Mouse (Mus musculus): ENCODE results near the gene Dlg2. TPM values are rescaled to one million over a fixed set of nuclear protein-coding genes. Genes with fewer than 3 reads are reported as not detected.

Gene Dlg2
- polyA plus RNA-seq, 1 experiment from 2014 or later, result 28.3 TPM

- Histone ChIP-seq H3K4me3 (ENCODE audit: low read length) (no peak overlapping the region), H3K9ac (ENCODE audit: low read depth, low read length) (no peak overlapping the region), H3K9me3 (ENCODE audit: control insufficient read depth, low read length) (no peaks in the 10 kb centered on the region), H3K4me1 (ENCODE audit: control insufficient read depth, insufficient read depth, low read depth, low read length) (no peaks in the 10 kb centered on the region), H3K27ac (ENCODE audit: low read depth, low read length) (no peak overlapping the region), H3K27me3 (replicated peaks; ENCODE audit: control insufficient read depth, insufficient read depth, low read length) (no peaks in the 10 kb centered on the region), H3K36me3 (ENCODE audit: control insufficient read depth, insufficient read depth, low read length) (no peaks in the 10 kb centered on the region), H3K4me2 (ENCODE audit: low read length) (no peak overlapping the region)
- ATAC-seq, result no peak
- WGBS, result 82% methylated on average over 2 of the region's 2 CpGs
Observed at GRCm38 (mm10) chr7:91173560-91173959, 697.1 kb downstream of the Dlg2 start.

GRCm38 (mm10) chr7:91188211-91188610 lies 711.7 kb downstream of the Dlg2 start:
- no peak; the same call in 1 of the 2 replicates for ATAC-seq
- WGBS, result 94% methylated on average over 2 of the region's 2 CpGs

DNA sequence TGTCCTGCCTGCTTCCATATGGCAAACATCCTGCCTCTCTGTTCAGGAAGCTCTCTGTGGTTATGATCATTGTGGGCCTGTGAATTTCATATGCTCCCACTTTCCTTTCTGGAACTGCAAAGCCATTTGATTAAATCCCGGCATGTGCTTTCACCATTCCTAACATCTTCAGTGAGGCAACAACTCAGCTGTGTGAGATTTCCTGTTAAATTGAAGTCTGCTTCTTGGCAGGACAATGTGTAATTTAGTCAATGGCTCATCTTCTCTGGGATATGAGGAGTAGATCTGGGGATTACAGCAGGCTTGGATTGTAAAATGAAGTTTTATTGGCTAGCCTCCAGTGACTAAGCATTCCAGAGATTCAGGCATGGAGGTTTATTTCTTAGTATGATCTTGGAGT lies 722.9 kb downstream of the Dlg2 start:
- no peaks in the 10 kb centered on the region for H3K4me1 ChIP-seq (ENCODE audit: control insufficient read depth, insufficient read depth, low read depth, low read length)

More at GRCm38 (mm10) chr7:91188211-91188610, 711.7 kb downstream of the Dlg2 start:
- H3K9ac ChIP-seq (ENCODE audit: low read depth, low read length), result no peak overlapping the region
- no peaks in the 10 kb centered on the region for H3K36me3 ChIP-seq (ENCODE audit: control insufficient read depth, insufficient read depth, low read length)
- no peak overlapping the region for H3K4me3 ChIP-seq (ENCODE audit: low read length)
- no peaks in the 10 kb centered on the region for H3K4me1 ChIP-seq (ENCODE audit: control insufficient read depth, insufficient read depth, low read depth, low read length)
- no peaks in the 10 kb centered on the region for H3K27me3 ChIP-seq (replicated peaks; ENCODE audit: control insufficient read depth, insufficient read depth, low read length)
- H3K27ac ChIP-seq (ENCODE audit: low read depth, low read length), result no peak overlapping the region
- H3K4me2 ChIP-seq (ENCODE audit: low read length), result no peak overlapping the region
- H3K9me3 ChIP-seq (ENCODE audit: control insufficient read depth, low read length), result no peaks in the 10 kb centered on the region

GRCm38 (mm10) chr7:91208083-91208852 lies 731.8 kb downstream of the Dlg2 start:
- Histone ChIP-seq H3K4me2 (ENCODE audit: low read length) (no peak overlapping the region), H3K27me3 (replicated peaks; ENCODE audit: control insufficient read depth, insufficient read depth, low read length) (no peaks in the 10 kb centered on the region), H3K36me3 (ENCODE audit: control insufficient read depth, insufficient read depth, low read length) (no peaks in the 10 kb centered on the region), H3K27ac (ENCODE audit: low read depth, low read length) (no peak overlapping the region), H3K4me1 (ENCODE audit: control insufficient read depth, insufficient read depth, low read depth, low read length) (no peaks in the 10 kb centered on the region), H3K9ac (ENCODE audit: low read depth, low read length) (no peak overlapping the region), H3K9me3 (ENCODE audit: control insufficient read depth, low read length) (no peaks in the 10 kb centered on the region), H3K4me3 (ENCODE audit: low read length) (no peak overlapping the region)
- ATAC-seq, result peak; percentile 52
- 48% methylated on average over 5 of the region's 5 CpGs for whole genome bisulfite sequencing

More for the DNA sequence above, 722.9 kb downstream of the Dlg2 start:
- Histone ChIP-seq H3K27me3 (replicated peaks; ENCODE audit: control insufficient read depth, insufficient read depth, low read length) (no peaks in the 10 kb centered on the region), H3K4me2 (ENCODE audit: low read length) (no peak overlapping the region), H3K36me3 (ENCODE audit: control insufficient read depth, insufficient read depth, low read length) (no peaks in the 10 kb centered on the region), H3K9me3 (ENCODE audit: control insufficient read depth, low read length) (no peaks in the 10 kb centered on the region), H3K9ac (ENCODE audit: low read depth, low read length) (no peak overlapping the region), H3K4me3 (ENCODE audit: low read length) (no peak overlapping the region), H3K27ac (ENCODE audit: low read depth, low read length) (no peak overlapping the region)
- no peak for ATAC-seq
- 91% methylated on average over 1 of the region's 1 CpGs for WGBS

DNA sequence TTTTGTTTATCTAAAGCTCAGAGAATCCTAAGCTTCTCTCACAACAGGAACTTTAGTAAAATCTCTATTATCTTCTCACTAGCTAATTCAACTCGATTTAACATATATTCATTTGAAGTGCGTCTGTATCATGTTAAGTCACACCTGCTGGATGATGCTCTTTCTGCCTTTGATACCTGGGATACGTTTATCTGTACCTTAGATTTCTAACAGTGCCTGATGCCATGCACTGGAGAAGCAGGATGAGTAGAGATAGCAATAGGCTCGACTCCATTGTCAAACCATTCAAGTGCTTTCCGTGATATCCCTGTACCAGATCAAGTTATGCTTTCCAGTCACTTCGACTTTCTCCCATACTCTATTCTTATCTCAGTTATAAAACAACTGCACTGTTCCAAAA lies 732.5 kb downstream of the Dlg2 start:
- H3K36me3 ChIP-seq (ENCODE audit: control insufficient read depth, insufficient read depth, low read length), result no peaks in the 10 kb centered on the region
- no peaks in the 10 kb centered on the region for H3K9me3 ChIP-seq (ENCODE audit: control insufficient read depth, low read length)
- H3K4me3 ChIP-seq (ENCODE audit: low read length), result no peak overlapping the region
- WGBS, result 78% methylated on average over 6 of the region's 6 CpGs
- no peak for ATAC-seq
- H3K9ac ChIP-seq (ENCODE audit: low read depth, low read length), result no peak overlapping the region
- H3K4me2 ChIP-seq (ENCODE audit: low read length), result no peak overlapping the region
- no peaks in the 10 kb centered on the region for H3K4me1 ChIP-seq (ENCODE audit: control insufficient read depth, insufficient read depth, low read depth, low read length)
- no peak overlapping the region for H3K27ac ChIP-seq (ENCODE audit: low read depth, low read length)
- no peaks in the 10 kb centered on the region for H3K27me3 ChIP-seq (replicated peaks; ENCODE audit: control insufficient read depth, insufficient read depth, low read length)

DNA sequence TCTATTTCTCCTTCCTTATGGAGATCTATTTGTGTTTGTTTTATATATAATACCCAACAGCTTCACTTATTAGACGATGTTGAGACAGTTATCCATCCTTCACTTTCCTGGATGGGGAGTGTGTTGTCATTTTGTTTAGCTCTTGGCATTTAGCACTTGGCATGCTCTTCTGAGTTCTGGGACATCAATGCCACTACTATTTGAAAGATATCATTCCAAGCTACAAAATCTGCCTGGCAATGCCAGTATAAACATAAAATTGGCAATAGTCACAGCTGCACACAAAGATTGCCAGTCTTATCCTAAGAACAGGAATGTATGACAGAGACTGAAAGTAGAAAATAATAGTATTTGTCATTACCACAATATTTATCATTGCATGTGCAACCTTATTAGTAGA lies 735.8 kb downstream of the Dlg2 start:
- Histone ChIP-seq H3K27me3 (replicated peaks; ENCODE audit: control insufficient read depth, insufficient read depth, low read length) (no peaks in the 10 kb centered on the region), H3K9me3 (ENCODE audit: control insufficient read depth, low read length) (no peaks in the 10 kb centered on the region), H3K36me3 (ENCODE audit: control insufficient read depth, insufficient read depth, low read length) (no peaks in the 10 kb centered on the region), H3K27ac (ENCODE audit: low read depth, low read length) (no peak overlapping the region), H3K4me3 (ENCODE audit: low read length) (no peak overlapping the region), H3K4me2 (ENCODE audit: low read length) (no peak overlapping the region), H3K4me1 (ENCODE audit: control insufficient read depth, insufficient read depth, low read depth, low read length) (no peaks in the 10 kb centered on the region), H3K9ac (ENCODE audit: low read depth, low read length) (no peak overlapping the region)
- WGBS, result 90% methylated on average over 1 of the region's 1 CpGs
- ATAC-seq, result no peak

GRCm38 (mm10) chr7:91214921-91215320 lies 738.4 kb downstream of the Dlg2 start:
- Histone ChIP-seq H3K4me1 (ENCODE audit: control insufficient read depth, insufficient read depth, low read depth, low read length) (no peaks in the 10 kb centered on the region), H3K9me3 (ENCODE audit: control insufficient read depth, low read length) (no peaks in the 10 kb centered on the region), H3K27me3 (replicated peaks; ENCODE audit: control insufficient read depth, insufficient read depth, low read length) (no peaks in the 10 kb centered on the region), H3K4me3 (ENCODE audit: low read length) (no peak overlapping the region), H3K27ac (ENCODE audit: low read depth, low read length) (no peak overlapping the region), H3K9ac (ENCODE audit: low read depth, low read length) (no peak overlapping the region), H3K36me3 (ENCODE audit: control insufficient read depth, insufficient read depth, low read length) (no peaks in the 10 kb centered on the region), H3K4me2 (ENCODE audit: low read length) (no peak overlapping the region)
- 59% methylated on average over 1 of the region's 1 CpGs for WGBS
- ATAC-seq, result no peak

DNA sequence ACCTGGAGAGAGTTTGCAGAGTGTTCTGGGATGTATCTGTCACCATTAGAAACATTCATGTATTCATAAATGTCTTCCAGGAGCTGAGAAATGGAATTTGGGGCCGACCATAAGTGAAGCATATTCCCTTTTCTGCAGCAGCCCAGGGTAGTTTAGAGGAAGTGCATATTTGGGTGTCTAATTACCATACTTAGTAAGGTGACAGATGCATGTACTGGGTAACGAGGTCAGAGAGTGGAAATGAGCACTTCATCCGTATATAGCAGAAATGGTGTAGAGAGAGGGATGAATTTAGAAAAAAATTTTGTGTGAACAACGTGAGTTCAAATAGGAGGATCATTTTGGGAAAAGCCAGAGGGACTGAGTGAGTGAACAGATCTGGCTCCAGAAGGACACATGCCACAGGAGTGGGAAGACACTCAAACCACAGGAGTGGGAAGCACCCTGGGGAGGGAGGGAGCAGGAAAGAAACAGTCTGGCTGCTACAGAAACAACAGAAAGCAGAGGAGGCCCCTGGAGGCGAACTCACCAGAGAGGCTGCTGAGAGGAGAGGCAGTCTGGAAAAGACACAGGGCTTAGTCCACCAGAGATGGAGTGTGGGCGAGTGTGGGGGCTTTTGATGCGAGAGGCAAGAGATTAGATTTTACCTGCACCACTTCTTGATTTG lies 742.0 kb downstream of the Dlg2 start:
- Histone ChIP-seq H3K9ac (ENCODE audit: low read depth, low read length) (no peak overlapping the region), H3K9me3 (ENCODE audit: control insufficient read depth, low read length) (no peaks in the 10 kb centered on the region), H3K4me1 (ENCODE audit: control insufficient read depth, insufficient read depth, low read depth, low read length) (no peaks in the 10 kb centered on the region), H3K27ac (ENCODE audit: low read depth, low read length) (no peak overlapping the region), H3K4me3 (ENCODE audit: low read length) (no peak overlapping the region), H3K36me3 (ENCODE audit: control insufficient read depth, insufficient read depth, low read length) (no peaks in the 10 kb centered on the region), H3K27me3 (replicated peaks; ENCODE audit: control insufficient read depth, insufficient read depth, low read length) (no peaks in the 10 kb centered on the region), H3K4me2 (ENCODE audit: low read length) (no peak overlapping the region)
- WGBS, result 68% methylated on average over 7 of the region's 7 CpGs
- ATAC-seq, result no peak

GRCm38 (mm10) chr7:91226442-91226841 lies 750.0 kb downstream of the Dlg2 start:
- Histone ChIP-seq H3K27ac (ENCODE audit: low read depth, low read length) (no peak overlapping the region), H3K9ac (ENCODE audit: low read depth, low read length) (no peak overlapping the region), H3K27me3 (replicated peaks; ENCODE audit: control insufficient read depth, insufficient read depth, low read length) (no peaks in the 10 kb centered on the region), H3K4me3 (ENCODE audit: low read length) (no peak overlapping the region), H3K4me1 (ENCODE audit: control insufficient read depth, insufficient read depth, low read depth, low read length) (no peaks in the 10 kb centered on the region), H3K36me3 (ENCODE audit: control insufficient read depth, insufficient read depth, low read length) (no peaks in the 10 kb centered on the region), H3K4me2 (ENCODE audit: low read length) (0 out of 2 replicates have a peak overlapping the region, but pooled peaks have one; percentile 14), H3K9me3 (ENCODE audit: control insufficient read depth, low read length) (no peaks in the 10 kb centered on the region)
- under 1% methylated on average over 5 of the region's 5 CpGs for WGBS
- ATAC-seq, result peak; percentile 78
